Mouse (Mus musculus) retina, adult 2 months (tissue): ENCODE results near the gene Slc4a1ap.
"Not testable (repeated sequence)": the region's sequence is repeated elsewhere in the genome, so short reads cannot be mapped to it uniquely, and the experiment has no call there.

Source experiments
- DNase-seq: peaks from one replicate; pipeline ENCODE4 v3.0.0-alpha.2; 2012; ENCODE audit warnings: low read depth, low spot score

Slc4a1ap gene

DNA sequence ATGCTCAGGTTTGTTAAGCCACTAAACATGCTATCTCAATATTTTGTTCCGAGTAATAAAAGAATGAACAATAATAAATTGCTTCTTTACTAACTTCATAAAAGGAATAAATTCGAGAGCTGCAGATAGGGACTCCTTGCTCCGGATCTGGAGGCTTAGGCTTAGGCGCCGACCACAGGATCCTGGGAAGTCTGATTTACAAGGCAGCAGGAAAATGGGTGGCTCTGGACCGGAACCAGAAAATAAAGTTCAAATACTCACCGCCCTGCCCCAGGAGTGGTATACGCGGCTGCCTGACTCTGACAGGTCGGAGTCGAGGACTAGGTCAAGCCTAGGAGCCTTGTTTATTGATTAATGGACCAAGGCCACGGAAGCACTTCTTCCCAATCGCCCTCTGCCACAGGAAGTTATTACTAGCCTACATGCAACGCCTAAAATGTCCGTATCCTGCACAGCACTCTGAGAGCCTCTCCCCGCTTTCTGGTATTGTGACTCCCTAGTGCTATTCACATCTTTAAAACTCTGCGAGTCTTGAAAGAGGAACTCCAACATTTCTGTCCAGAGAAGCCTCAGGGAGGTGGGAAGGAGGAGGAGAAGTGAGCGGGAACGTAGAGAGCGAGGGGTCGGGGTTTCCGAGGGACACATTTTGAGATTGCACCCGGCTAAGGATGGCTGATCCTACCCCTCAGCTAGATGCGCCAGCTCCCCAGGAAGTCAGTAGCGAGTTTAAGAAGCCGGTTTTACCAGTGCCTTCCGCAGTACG lies at the start of gene Slc4a1ap:
TSS of gene Slc4a1ap (plus strand) at position 642 of the 763 bp plus-strand sequence.
- DNase-seq: peak; percentile 90

DNA sequence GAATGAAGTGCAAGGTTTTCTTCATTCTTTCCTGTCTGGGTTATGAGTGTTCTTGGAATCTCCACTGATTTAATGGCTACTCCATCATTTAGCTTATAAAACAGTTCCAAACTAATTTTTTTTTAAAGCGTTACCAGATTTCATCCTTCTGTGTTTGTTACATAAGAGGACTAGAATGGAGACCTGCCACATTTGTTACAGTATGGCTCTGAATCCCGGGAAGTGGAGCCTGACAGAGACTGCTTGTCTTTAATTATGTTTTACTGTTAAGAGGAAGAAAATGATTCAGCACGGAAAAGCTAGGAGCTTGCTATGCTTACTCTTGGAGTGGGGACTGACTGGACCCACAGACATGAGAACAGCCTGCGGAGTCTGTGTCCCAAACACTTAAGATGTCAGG lies 46.3 kb upstream of the Slc4a1ap start:
- DNase-seq: no peak

DNA sequence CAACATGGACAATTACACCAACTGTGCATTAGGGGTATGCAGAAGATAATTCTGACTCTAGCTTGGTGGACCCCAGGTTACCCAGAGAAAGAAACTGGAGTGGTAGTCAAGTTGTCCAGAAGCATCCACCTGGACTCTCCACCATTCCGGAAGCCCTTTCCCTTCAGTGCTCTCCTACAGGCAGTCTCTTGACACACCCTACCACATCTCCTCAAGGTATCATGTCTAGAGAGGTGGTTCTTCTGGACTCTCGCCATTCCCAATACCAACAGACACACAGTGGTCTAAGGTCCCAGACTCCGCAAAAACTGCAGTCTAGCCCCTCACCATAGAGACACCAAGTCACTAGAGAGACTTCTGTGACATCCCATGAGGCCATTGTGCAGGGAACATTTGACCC lies 41.4 kb upstream of the Slc4a1ap start, which contains the start of gene 4930548H24Rik:
TSS of gene 4930548H24Rik (plus strand) at position 301 of the 400 bp plus-strand sequence.
- no peak for DNase-seq

DNA sequence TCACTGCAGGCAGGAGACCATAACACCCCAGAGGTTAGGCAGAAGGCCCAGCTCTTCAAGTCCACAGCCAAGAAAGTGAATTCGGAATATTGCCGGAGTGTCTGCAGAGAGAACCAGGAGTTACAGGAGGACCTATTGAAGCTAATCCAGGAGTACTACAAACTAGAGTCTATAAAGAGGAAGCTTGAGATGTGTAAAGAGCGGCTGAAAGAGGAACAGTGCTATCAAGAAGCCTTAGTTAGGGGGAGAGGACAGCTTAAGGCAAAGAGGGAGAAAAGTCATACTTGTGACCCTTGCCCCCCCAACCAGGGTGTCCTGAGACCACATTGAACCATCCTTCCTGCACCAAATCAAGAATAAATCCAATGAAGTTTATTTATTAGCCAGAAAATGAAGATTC lies 38.9 kb upstream of the Slc4a1ap start:
- no peak for DNase-seq

DNA sequence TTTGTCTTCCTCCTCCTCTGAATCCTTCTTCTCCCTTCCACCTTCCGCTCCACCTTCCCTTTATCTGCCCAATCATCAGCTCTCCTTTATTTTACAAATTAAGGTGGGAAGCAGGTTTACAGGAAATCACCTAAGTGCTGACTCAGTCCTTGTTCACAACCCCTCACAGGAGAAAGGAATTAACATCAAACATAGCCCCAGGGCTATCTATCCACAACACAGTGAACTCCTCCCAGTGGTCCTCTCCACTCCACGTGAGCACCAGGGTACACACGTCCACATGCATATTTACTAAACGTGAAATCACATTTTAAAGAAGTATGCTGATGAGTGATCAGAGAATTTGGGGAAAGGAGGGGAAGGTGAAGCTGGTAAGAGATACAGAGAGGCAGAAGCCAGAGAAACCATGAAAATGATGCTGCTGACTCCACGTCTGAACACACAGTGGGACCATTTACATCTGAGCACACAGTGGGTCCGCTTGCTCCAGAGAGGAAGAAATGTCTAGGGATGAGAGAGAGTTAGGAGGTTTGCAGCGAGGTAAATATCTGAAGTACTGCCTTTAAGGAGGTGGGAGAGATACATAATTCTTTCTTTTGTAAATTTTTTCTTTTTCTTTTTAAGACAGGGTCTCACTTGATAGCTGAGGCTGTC lies 37.6 kb upstream of the Slc4a1ap start:
- no peak for DNase-seq

DNA sequence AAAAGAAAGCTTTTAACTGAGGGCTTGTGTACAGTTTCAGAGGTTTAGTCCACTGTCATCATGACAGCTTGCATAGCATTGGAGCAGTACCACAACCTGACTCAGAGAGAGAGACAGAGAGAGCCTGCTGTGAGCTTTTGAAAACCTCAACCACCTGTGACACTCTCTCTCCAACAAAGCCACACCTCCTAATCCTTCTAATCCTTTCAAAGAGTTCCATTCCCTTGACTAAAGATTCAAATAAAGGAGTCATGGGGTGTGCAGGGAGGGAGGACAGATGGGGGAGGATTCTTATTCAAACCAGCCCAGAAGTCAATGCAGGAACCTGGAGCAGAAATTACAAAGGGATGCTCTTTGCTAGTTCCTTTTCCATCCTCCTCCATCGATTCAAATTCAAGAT lies 34.8 kb upstream of the Slc4a1ap start:
- no peak for DNase-seq

DNA sequence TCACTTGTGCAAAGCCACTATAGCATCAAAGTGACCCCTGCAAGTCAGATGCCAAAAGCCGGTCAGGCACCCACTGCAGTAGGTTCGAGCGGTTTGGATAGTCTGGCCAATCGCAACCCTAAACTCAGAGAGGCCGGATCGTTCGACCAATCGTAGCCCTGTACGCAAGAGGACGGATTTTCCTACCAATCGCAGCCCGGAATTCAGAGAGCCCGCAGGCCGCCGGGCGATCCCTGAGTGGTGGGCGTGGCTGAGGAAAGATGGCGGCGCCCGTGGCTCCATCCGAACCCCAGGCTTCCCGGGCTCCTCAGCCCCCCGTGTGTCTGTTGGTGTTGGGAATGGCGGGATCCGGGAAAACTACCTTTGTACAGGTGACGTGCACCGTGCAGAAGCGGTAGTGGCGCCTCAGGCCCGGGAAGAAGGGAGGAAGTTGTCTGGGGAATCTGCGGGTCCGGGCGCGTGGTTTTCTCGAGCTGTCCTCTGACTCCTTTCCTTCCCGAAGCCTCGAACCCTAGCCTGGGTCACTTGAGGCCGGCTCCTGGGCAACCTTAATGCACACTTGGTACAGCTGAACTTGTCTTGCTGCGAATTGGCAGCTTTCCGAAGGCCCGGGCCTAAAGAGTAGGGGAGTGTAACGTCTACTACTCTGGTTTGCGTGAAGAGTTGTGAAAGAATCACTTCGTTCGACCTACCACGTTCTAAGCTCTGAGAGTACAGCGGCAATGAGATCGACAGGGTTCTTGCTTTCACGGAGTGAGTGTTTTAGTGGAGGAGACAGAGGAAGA lies 32.1 kb upstream of the Slc4a1ap start, which contains the start of gene Gpn1:
TSS of gene Gpn1 (plus strand) at position 229 of the 785 bp plus-strand sequence.
- DNase-seq: peak; percentile 78

DNA sequence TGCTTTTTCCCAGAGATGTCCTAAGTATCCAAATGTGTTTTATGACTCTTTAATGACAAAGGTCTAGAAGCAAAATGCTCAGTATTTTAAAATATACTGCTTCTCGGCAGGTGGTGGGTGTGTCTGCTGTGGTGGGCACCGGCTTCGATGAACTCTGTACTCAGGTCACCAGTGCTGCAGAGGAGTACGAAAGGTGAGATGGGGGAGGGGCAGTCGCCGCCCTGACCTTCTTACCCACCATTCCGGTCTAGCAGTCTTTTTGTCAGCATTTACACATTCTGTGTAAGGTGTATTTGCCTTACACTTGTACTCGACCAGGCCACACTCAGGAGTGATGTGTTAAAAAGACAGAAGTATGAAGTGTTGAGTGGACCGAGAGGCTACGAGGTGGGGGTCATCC lies 22.0 kb upstream of the Slc4a1ap start:
- DNase-seq: no peak

DNA sequence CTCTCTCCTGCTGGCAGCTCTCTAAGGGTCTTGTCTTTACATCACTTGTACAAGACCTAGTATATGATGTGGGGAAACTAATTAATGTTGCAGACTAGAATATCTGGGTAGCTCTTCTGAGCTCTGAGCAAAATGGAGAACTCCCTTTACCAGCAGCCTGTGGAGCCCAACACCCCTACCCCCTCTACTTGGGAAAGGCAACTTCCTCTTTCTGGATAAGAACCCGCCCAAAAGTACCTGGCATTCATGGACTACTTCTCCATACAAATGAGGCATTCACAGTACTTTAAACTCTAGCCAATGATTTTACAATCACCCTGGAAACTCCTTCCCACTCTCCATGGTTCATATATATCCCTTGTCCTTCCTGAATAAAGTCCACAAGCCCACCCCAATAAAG lies 14.3 kb upstream of the Slc4a1ap start:
- DNase-seq: no peak

DNA sequence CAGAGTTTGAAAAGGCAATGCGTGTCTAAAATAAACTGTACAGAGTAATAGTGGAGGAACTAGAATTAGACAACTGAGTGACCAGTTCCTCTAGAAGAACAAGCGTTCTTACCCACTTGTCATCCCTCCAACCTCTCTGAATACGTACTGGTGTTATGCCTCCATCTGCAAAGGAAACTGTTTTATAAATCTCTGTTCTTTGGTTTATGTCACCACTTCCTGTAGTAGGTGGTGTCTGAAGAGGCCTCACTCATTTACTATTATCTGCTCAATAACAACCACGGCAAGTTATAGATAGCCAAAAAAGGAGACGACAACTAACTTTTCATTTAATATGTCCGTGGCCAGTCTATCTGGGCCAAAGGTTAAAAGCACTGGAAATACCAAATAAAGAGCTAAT lies 6.2 kb upstream of the Slc4a1ap start:
- DNase-seq: no peak

DNA sequence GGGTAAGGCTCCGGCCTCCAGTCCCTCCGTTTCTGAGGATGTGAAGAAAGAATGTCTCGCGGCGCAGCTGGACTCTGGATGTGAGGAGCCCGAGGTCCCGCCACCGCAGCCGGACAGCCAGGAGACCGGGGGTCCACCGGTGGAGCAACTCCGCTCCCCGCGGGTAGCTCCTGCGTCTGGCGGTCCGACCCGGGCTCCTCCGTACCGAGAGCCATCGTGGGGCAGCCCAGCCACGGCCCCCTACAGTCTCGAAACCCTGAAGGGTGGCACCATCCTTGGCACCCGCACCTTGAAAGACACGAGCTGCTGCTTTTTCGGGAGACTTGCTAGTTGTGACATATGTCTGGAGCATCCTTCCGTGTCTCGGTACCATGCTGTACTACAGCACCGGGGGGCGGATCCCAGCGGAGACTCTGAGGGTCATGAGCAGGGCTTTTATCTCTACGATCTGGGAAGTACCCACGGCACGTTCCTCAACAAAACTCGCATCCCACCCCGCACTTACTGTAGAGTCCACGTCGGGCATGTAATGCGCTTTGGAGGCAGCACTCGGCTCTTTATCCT lies 404 bp downstream of the Slc4a1ap start:
- DNase-seq: no peak

DNA sequence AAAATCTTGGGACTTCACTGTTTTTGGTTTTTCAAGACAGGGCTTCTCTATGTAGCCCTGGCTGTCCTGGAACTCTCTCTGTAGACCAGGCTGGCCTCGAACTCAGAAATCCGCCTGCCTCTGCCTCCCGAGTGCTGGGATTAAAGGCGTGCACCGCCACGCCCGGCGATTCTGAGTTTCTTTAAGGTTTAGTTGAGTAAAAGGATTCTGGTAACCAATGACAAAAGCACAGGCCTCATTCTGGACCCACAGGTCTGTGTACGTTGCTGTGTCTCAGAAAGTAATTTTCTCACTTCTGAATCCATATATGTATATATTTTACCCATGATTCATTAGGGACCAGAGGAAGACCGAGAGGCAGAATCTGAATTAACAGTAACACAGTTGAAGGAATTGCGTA lies 912 bp downstream of the Slc4a1ap start, which contains the start of gene Supt7l:
TSS of gene Supt7l (minus strand) at position 101 of the 400 bp plus-strand sequence.
- not testable (repeated sequence) for DNase-seq

DNA sequence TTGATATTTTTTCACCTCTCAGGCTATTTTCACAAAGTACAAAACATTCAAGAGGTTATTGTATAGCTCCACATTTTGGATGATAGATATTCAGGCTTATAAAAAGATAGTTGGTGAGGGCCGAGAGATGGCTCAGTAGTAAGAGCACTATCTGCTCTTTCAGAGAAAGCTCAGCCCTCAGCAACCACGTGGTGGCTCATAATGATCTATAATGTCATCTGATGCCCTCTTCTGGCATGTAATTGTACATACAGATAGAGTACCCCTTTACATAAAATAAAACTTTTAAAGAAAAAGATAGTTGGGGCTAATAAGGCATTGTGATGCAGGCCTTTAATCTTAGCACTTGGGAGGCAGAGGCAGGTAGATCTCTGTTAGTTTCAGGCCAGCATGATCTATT lies 1.8 kb downstream of the Slc4a1ap start:
- no peak for DNase-seq

DNA sequence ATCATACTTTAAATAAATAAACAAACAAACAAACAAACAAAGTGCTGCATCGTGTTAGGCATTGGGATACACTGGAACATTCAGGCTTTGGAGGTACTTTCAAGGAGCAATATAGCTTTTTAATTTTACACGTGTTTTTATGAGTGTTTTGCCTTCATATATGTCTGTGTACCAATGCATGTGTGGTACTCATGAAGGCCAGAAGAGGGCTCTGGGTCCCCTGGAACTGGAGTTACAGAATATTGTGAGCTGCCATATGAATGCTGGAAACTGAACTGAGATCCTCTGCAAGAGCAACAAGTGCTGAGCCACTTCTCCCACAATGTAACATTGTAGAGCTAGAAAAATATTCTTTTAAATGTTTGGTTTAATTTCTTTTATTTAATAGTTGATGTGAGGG lies 8.4 kb downstream of the Slc4a1ap start:
- no peak for DNase-seq

DNA sequence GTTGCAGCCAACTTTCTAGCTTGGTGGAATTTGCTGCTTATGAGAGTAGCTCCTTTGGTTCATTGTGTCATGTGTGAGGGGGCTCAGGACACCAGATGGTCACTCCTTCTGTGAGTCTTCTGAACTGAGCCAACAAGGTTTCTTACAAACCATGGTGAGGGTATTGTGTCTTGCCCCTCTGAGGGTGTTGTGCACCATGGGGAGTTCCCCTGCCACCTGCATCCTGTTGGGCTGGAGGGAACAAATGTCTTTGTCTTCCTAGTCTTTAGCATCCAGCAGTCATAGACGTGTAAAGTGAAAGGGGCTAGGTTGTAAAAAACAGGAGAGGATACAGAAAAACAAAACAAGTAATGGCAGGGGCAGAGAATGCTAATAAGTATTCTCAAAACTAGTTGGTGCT lies 32.6 kb downstream of the Slc4a1ap start:
- DNase-seq: no peak

DNA sequence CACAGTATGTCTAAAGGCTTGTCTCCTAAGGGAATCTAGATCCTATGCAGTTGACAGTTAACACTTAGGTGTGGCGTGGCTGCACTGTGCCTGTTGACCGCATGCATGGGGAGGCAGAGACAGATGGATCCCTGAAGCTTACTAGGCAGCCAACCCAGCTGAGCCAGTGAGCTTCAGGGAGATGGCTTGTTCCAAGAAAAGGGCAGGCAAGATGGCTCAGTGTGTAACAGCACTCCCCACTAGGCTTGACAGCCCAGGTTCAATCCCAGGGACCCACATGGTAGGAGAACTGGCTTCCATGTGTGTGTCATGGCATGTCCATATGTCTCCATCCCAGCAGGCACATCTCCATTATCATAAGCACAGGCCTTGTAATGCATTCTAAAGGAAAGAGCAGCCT lies 33.6 kb downstream of the Slc4a1ap start:
- DNase-seq: no peak

DNA sequence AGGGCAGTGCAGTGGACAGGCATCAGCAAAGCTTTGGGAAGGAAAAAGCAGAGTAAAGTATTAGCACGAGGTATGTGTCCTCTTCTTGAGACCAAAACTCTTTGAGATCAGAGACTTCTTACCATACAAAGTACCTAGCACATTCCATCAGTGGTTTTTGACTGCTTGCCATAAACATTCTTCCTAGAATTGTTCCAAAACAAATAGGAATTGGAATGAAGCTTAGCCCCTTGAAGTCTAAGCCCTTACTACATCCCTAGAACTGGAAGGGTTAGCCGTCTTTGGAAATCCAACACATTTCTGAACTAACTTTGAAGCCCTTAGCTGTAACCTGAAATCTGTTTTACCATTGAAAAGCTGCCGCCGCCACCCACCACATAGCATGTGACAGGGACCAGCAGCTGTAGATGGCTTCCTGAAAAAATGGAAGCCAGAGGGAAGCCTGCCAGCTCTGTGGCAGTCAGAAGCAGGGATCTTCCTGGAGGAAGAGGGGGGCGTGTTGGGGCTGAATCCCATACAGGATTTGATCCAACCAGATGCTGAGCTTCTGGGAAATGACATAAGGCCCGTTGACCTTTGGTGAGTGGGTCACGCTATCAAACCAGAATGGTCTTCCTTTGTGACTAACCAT lies 35.4 kb downstream of the Slc4a1ap start:
- no peak for DNase-seq

DNA sequence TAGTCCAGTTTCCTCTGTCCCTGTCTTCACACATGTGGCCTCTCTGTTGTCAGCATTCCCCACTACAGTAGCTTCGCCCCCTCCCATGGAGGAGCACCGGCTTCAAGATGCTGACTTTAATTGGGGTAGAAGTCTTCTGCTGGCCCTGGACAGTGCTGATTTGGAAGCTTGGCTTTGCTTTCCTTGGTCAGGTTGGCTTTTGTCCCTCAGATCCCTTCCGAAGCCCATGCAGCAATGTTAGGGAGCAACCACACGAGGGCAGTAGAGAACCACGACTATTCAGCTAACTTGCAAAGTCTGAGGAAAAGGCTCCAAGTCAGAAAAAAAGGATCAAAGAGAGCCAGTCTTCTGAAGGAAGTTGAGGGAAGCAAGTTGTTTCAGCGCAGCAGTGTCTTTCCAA lies 36.7 kb downstream of the Slc4a1ap start:
- peak; percentile 53 for DNase-seq

DNA sequence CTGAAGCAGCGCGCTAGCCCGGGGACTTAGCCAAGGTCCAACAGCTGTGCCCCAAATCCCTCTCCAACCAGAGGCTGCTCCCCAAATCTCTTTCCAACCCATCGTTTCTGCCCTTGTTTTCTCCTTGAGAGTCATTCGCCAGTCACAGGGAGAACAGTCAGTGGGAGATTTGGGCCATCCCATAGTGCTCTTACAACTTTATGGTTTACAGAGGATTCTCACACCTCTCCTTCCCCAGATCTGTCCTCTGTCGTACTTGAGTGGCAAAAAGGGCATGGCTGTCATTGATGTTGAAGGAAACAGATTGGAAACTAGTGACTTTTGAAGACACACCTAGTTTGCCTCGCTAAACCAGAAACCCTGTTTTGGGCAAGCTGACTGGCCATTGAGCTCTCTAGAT lies 37.1 kb downstream of the Slc4a1ap start:
- no peak for DNase-seq

DNA sequence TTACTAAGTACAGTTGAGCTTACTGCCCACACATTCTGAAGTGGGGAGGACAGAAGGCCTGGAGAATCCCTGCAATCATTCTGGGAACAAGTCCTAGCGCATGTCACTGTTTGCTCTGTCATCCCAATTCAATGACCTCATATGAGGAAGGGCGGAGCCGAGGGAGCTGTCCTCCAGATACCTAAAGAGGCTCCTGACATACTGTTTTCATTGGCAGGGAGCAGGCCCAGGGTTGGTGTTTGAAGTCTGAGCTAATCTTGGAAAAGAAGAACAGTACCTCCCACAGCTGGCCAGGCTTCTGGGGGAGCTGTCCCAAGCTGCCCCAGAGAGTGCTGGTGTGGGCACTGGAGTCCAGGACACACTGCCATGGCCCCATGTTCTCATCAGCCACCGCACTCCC lies 38.2 kb downstream of the Slc4a1ap start:
- no peak for DNase-seq

DNA sequence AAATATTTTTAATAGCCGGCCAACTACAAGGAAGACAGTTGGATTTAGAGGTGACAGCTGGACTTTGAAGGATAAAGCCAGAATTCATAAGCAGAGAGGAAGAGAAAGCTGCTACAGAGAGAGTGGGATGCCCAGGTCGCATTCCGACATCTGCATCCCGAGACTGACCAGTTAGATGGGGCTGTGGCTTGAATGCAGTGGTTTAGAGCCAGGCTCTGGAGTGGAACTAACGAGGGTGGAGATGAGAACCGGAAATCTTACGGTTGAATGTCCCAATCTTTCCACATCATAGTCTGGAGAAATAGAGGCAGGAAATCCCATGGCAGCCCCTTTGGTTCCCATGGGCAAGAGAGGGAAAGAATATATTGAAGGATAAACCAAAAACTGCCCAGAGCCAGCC lies 39.2 kb downstream of the Slc4a1ap start:
- no peak for DNase-seq
